Mouse (Mus musculus): ENCODE measurements around the gene Dll4. TPM values are rescaled to one million over a fixed set of nuclear protein-coding genes. Genes with fewer than 3 reads are reported as not detected.

Gene Dll4
- polyA plus RNA-seq (2012; rRNA removed), result 15.6 and 17.0 TPM in 2 replicates

- WGBS, result 1% methylated on average over 33 of the region's 33 CpGs
- no peak for DNase-seq (ENCODE audit: low read depth, low spot score)
Observed at GRCm38 (mm10) chr2:119325568-119326143, at the start of gene Dll4. Gene Dll4, plus strand, starts transcription at chr2:119325784.

- 75% methylated on average over 7 of the region's 7 CpGs for WGBS
- no peak for DNase-seq (ENCODE audit: low read depth, low spot score)
Observed at GRCm38 (mm10) chr2:119276926-119277325, 48.7 kb upstream of the Dll4 start.

- no peak for DNase-seq (ENCODE audit: low read depth, low spot score)
- 91% methylated on average over 23 of the region's 23 CpGs for WGBS
Observed at GRCm38 (mm10) chr2:119277810-119278209, 47.8 kb upstream of the Dll4 start.

GRCm38 (mm10) chr2:119281899-119282565 lies 43.6 kb upstream of the Dll4 start:
- WGBS, result 52% methylated on average over 7 of the region's 7 CpGs
- no peak for DNase-seq (ENCODE audit: low read depth, low spot score)

GRCm38 (mm10) chr2:119287372-119287771 lies 38.2 kb upstream of the Dll4 start:
- WGBS, result 91% methylated on average over 5 of the region's 5 CpGs
- DNase-seq (ENCODE audit: low read depth, low spot score), result no peak

GRCm38 (mm10) chr2:119288270-119288882 lies 37.2 kb upstream of the Dll4 start, which contains the start of gene Vps18:
Gene Vps18, plus strand, starts transcription at chr2:119288740.
- peak; percentile 97 for DNase-seq (ENCODE audit: low read depth, low spot score)
- under 1% methylated on average over 31 of the region's 31 CpGs for WGBS

- WGBS, result under 1% methylated on average over 11 of the region's 11 CpGs
- DNase-seq (ENCODE audit: low read depth, low spot score), result no peak
Observed at GRCm38 (mm10) chr2:119289014-119289416, 36.6 kb upstream of the Dll4 start.

- WGBS, result 85% methylated on average over 5 of the region's 5 CpGs
Observed at GRCm38 (mm10) chr2:119292281-119292680, 33.3 kb upstream of the Dll4 start.

GRCm38 (mm10) chr2:119292852-119293251 lies 32.7 kb upstream of the Dll4 start:
- 94% methylated on average over 17 of the region's 17 CpGs for WGBS
- DNase-seq (ENCODE audit: low read depth, low spot score), result no peak

More at GRCm38 (mm10) chr2:119292281-119292680, 33.3 kb upstream of the Dll4 start:
- no peak for DNase-seq (ENCODE audit: low read depth, low spot score)

GRCm38 (mm10) chr2:119293311-119293710 lies 32.3 kb upstream of the Dll4 start:
- no peak for DNase-seq (ENCODE audit: low read depth, low spot score)
- 95% methylated on average over 17 of the region's 17 CpGs for WGBS

GRCm38 (mm10) chr2:119293776-119294390 lies 31.7 kb upstream of the Dll4 start:
- no peak for DNase-seq (ENCODE audit: low read depth, low spot score)
- WGBS, result 93% methylated on average over 34 of the region's 34 CpGs

- DNase-seq (ENCODE audit: low read depth, low spot score), result no peak
- 94% methylated on average over 18 of the region's 18 CpGs for WGBS
Observed at GRCm38 (mm10) chr2:119294411-119294810, 31.2 kb upstream of the Dll4 start.

- DNase-seq (ENCODE audit: low read depth, low spot score), result no peak
- WGBS, result 89% methylated on average over 12 of the region's 12 CpGs
Observed at GRCm38 (mm10) chr2:119296756-119297155, 28.8 kb upstream of the Dll4 start.

GRCm38 (mm10) chr2:119297506-119297905 lies 28.1 kb upstream of the Dll4 start:
- no peak for DNase-seq (ENCODE audit: low read depth, low spot score)
- 94% methylated on average over 19 of the region's 19 CpGs for WGBS

- no peak for DNase-seq (ENCODE audit: low read depth, low spot score)
- 26% methylated on average over 5 of the region's 5 CpGs for WGBS
Observed at GRCm38 (mm10) chr2:119298330-119298729, 27.3 kb upstream of the Dll4 start.

- WGBS, result 85% methylated on average over 2 of the region's 2 CpGs
- no peak for DNase-seq (ENCODE audit: low read depth, low spot score)
Observed at GRCm38 (mm10) chr2:119298839-119299238, 26.7 kb upstream of the Dll4 start.

GRCm38 (mm10) chr2:119299981-119300818 lies 25.4 kb upstream of the Dll4 start:
- peak; percentile 82 for DNase-seq (ENCODE audit: low read depth, low spot score)

GRCm38 (mm10) chr2:119300819-119301493 lies 24.6 kb upstream of the Dll4 start:
- DNase-seq (ENCODE audit: low read depth, low spot score), result no peak
- 39% methylated on average over 7 of the region's 7 CpGs for WGBS

More at GRCm38 (mm10) chr2:119299981-119300818, 25.4 kb upstream of the Dll4 start:
- WGBS, result 8% methylated on average over 15 of the region's 15 CpGs

- 81% methylated on average over 6 of the region's 6 CpGs for WGBS
- DNase-seq (ENCODE audit: low read depth, low spot score), result no peak
Observed at GRCm38 (mm10) chr2:119302876-119303275, 22.7 kb upstream of the Dll4 start.

Measured in large intestine, adult 2 months (tissue).